Mouse (Mus musculus) heart, embryonic 14.5 days (tissue): ENCODE measurements around the gene Vps37c. TPM values are rescaled to one million over a fixed set of nuclear protein-coding genes. Genes with fewer than 3 reads are reported as not detected.
A peak's percentile ranks its signal among the peaks of the same experiment; 100 is the strongest.

ENCODE experiments used
- ATAC-seq: fragments of 200-750 bp; cut with Nextera tagmentation; 2 replicates; pipeline ENCODE4 v1.8.0; 2017; ENCODE audit warnings: low read depth, moderate TSS enrichment; ENCODE audit not compliant: insufficient number of reproducible peaks, insufficient read depth, low FRiP score
- H3K27ac ChIP-seq, 2 experiments: fragments of 200-500 bp in 1 of 2; fragments of 300-500 bp in 1 of 2; sonication (generic) in 1 of 2; replicated peaks in 1 of 2; 2 replicates each; pipeline ENCODE4 v1.5.1; 2012 to 2014; ENCODE audit warnings: low read depth in 2 of 2, low read length in 2 of 2, control low read depth in 1 of 2, mild to moderate bottlenecking in 1 of 2, mixed read lengths in 1 of 2; ENCODE audit not compliant: control insufficient read depth in 1 of 2, insufficient read depth in 1 of 2
- H3K27me3 ChIP-seq: fragments of 300-500 bp; sonication (generic); 2 replicates; pipeline ENCODE4 v1.6.1; 2014; ENCODE audit warnings: mild to moderate bottlenecking, low read length, control low read depth; ENCODE audit not compliant: control insufficient read depth, insufficient read depth
- H3K36me3 ChIP-seq: fragments of 300-500 bp; sonication (generic); 2 replicates; pipeline ENCODE4 v1.6.1; 2014; ENCODE audit warnings: mild to moderate bottlenecking, control low read depth, low read length, mixed read lengths; ENCODE audit not compliant: control insufficient read depth, insufficient read depth
- H3K4me1 ChIP-seq, 2 experiments: fragments of 200-500 bp in 1 of 2; fragments of 300-500 bp in 1 of 2; sonication (generic) in 1 of 2; 2 replicates each; pipeline ENCODE4 v1.6.1; 2012 to 2014; ENCODE audit warnings: low read length in 2 of 2, control low read depth in 1 of 2, mixed read lengths in 1 of 2; ENCODE audit not compliant: control insufficient read depth in 2 of 2, insufficient read depth in 2 of 2
- H3K4me2 ChIP-seq: fragments of 300-500 bp; sonication (generic); 2 replicates; pipeline ENCODE4 v1.6.1; 2014; ENCODE audit warnings: mild to moderate bottlenecking, low read length
- H3K4me3 ChIP-seq, 2 experiments: fragments of 200-500 bp in 1 of 2; fragments of 300-500 bp in 1 of 2; sonication (generic) in 1 of 2; 2 replicates each; pipeline ENCODE4 v1.5.1; 2012 to 2014; ENCODE audit warnings: low read length in 2 of 2, mild to moderate bottlenecking in 2 of 2, control low read depth in 1 of 2, low read depth in 1 of 2, moderate library complexity in 1 of 2; ENCODE audit not compliant: control insufficient read depth in 1 of 2, insufficient read depth in 1 of 2
- H3K9ac ChIP-seq: fragments of 300-500 bp; sonication (generic); 2 replicates; pipeline ENCODE4 v1.6.1; 2014; ENCODE audit warnings: mild to moderate bottlenecking, low read length
- H3K9me3 ChIP-seq: fragments of 300-500 bp; sonication (generic); 2 replicates; pipeline ENCODE4 v1.6.1; 2016; ENCODE audit warnings: low read length, control low read depth; ENCODE audit not compliant: control insufficient read depth
- WGBS: fragments of 180-500 bp; shearing (Covaris S2); extraction: QIAGEN DNeasy Blood & Tissue Kit; methylation state at CpG from one replicate; pipeline ENCODE4 v1.1.7; 2014; 5-methylcytosine and 5-hydroxymethylcytosine counted together
- polyA plus RNA-seq: library from polyadenylated mRNA; unstranded; fragments of >200 nt; fragmentation: Nextera tagmentation; extraction: Ambion mirVana; gene quantifications from 2 replicates; pipeline ENCODE4 v1.2.1, GENCODE M21; 2014

Vps37c gene
- polyA plus RNA-seq, 1 experiment from 2014 or later, result 30.0 TPM

GRCm38 (mm10) chr19:10689470-10690166 is 1.1 kb downstream of the Vps37c start:
- Histone ChIP-seq H3K36me3 (peaks cover 8% of the 10 kb centered on the region), H3K4me2 (peak overlapping the region; percentile 82), H3K9me3 (no peaks in the 10 kb centered on the region), H3K4me3 (peak overlapping the region; percentile 78 to 86), H3K27me3 (no peaks in the 10 kb centered on the region), H3K9ac (peak overlapping the region; percentile 95), H3K27ac (peak overlapping the region; percentile 92 to 97), H3K4me1 (peaks cover 17 to 35% of the 10 kb centered on the region in 2 experiments)
- 36% methylated on average over 5 of the region's 5 CpGs for WGBS
- no peak for ATAC-seq

GRCm38 (mm10) chr19:10690336-10690735 is 1.8 kb downstream of the Vps37c start:
- Histone ChIP-seq H3K27me3 (no peaks in the 10 kb centered on the region), H3K36me3 (peaks cover 8% of the 10 kb centered on the region), H3K9me3 (no peaks in the 10 kb centered on the region), H3K4me2 (peak overlapping the region; percentile 82), H3K27ac (peak overlapping the region; percentile 92 to 97), H3K4me1 (peaks cover 17 to 38% of the 10 kb centered on the region in 2 experiments), H3K4me3 (peak overlapping the region in 1 of 2 experiments; percentile 86; a peak in 1 of 4 replicates), H3K9ac (peak overlapping the region; percentile 95; the same call in 1 of the 2 replicates)
- WGBS, result 38% methylated on average over 3 of the region's 3 CpGs
- no peak for ATAC-seq

- Histone ChIP-seq H3K4me3 (no peak overlapping the region), H3K4me2 (peak overlapping the region; percentile 82; the same call in 1 of the 2 replicates), H3K9me3 (no peaks in the 10 kb centered on the region), H3K36me3 (peaks cover 8% of the 10 kb centered on the region), H3K27me3 (no peaks in the 10 kb centered on the region), H3K4me1 (peaks cover 17 to 45% of the 10 kb centered on the region in 2 experiments), H3K27ac (peak overlapping the region in 1 of 2 experiments; percentile 97; a peak in 2 of 4 replicates), H3K9ac (peak overlapping the region; percentile 42; the same call in 1 of the 2 replicates)
- no peak for ATAC-seq
- 94% methylated on average over 4 of the region's 4 CpGs for WGBS
Observed at GRCm38 (mm10) chr19:10691121-10691520, 2.6 kb downstream of the Vps37c start.

GRCm38 (mm10) chr19:10691660-10692059 is 3.1 kb downstream of the Vps37c start:
- Histone ChIP-seq H3K36me3 (peaks cover 8% of the 10 kb centered on the region), H3K4me1 (peaks cover 17 to 48% of the 10 kb centered on the region in 2 experiments), H3K27me3 (no peaks in the 10 kb centered on the region), H3K27ac (peak overlapping the region in 1 of 2 experiments; percentile 97; a peak in 1 of 4 replicates), H3K9ac (peak overlapping the region; percentile 14; the same call in 1 of the 2 replicates), H3K9me3 (no peaks in the 10 kb centered on the region), H3K4me2 (0 out of 2 replicates have a peak overlapping the region, but pooled peaks have one; percentile 4), H3K4me3 (no peak overlapping the region)
- 64% methylated on average over 3 of the region's 3 CpGs for WGBS
- ATAC-seq, result no peak

GRCm38 (mm10) chr19:10692361-10692760 is 3.8 kb downstream of the Vps37c start:
- no peak for ATAC-seq
- 90% methylated on average over 4 of the region's 4 CpGs for WGBS
- no peak overlapping the region for H3K4me3 ChIP-seq
- no peak overlapping the region for H3K9ac ChIP-seq
- H3K9me3 ChIP-seq, result no peaks in the 10 kb centered on the region
- no peaks in the 10 kb centered on the region for H3K27me3 ChIP-seq
- no peak overlapping the region for H3K27ac ChIP-seq
- no peak overlapping the region for H3K4me2 ChIP-seq
- H3K36me3 ChIP-seq, result peaks cover 8% of the 10 kb centered on the region
- peaks cover 19 to 54% of the 10 kb centered on the region in 2 experiments for H3K4me1 ChIP-seq

- no peak overlapping the region for H3K9ac ChIP-seq
- peaks cover 23 to 64% of the 10 kb centered on the region in 2 experiments for H3K4me1 ChIP-seq
- H3K4me3 ChIP-seq, result no peak overlapping the region
- WGBS, result 86% methylated on average over 10 of the region's 10 CpGs
- no peak overlapping the region for H3K4me2 ChIP-seq
- H3K36me3 ChIP-seq, result peaks cover 8% of the 10 kb centered on the region
- no peaks in the 10 kb centered on the region for H3K27me3 ChIP-seq
- H3K9me3 ChIP-seq, result no peaks in the 10 kb centered on the region
- H3K27ac ChIP-seq, result no peak overlapping the region
- ATAC-seq, result no peak
Observed at GRCm38 (mm10) chr19:10693926-10694682, 5.6 kb downstream of the Vps37c start.

- Histone ChIP-seq H3K4me2 (0 out of 2 replicates have a peak overlapping the region, but pooled peaks have one; percentile 1), H3K4me1 (peaks cover 28 to 61% of the 10 kb centered on the region in 2 experiments), H3K27ac (no peak overlapping the region), H3K36me3 (peaks cover 8% of the 10 kb centered on the region), H3K9me3 (no peaks in the 10 kb centered on the region), H3K4me3 (no peak overlapping the region), H3K27me3 (no peaks in the 10 kb centered on the region), H3K9ac (no peak overlapping the region)
- WGBS, result 56% methylated on average over 7 of the region's 7 CpGs
- no peak for ATAC-seq
Observed at GRCm38 (mm10) chr19:10695801-10696200, 7.3 kb downstream of the Vps37c start.
